Mouse (Mus musculus) intestine, embryonic 16.5 days (tissue): ENCODE measurements at regions not wholly inside any gene's neighbourhood (a gene's known extent, or its start where the extent isn't known, plus 50 kb on each side); places are given as distances from the start of the nearest gene placed in this dataset.

Source experiments
- ATAC-seq: fragments of 200-750 bp; cut with Nextera tagmentation; 2 replicates; pipeline ENCODE4 v1.8.0; 2017; ENCODE audit warnings: moderate TSS enrichment, moderate library complexity
- H3K27ac ChIP-seq: fragments of 300-500 bp; sonication (generic); 2 replicates; pipeline ENCODE4 v1.5.1; 2014; ENCODE audit warnings: mild to moderate bottlenecking, low read length
- H3K27me3 ChIP-seq: fragments of 300-500 bp; sonication (generic); replicated peaks from 2 replicates; pipeline ENCODE4 v1.6.1; 2014; ENCODE audit warnings: low read length, control low read depth, mixed read lengths; ENCODE audit not compliant: control insufficient read depth, insufficient read depth
- H3K36me3 ChIP-seq: fragments of 300-500 bp; sonication (generic); 2 replicates; pipeline ENCODE4 v1.6.1; 2014; ENCODE audit warnings: low read length, control low read depth; ENCODE audit not compliant: control insufficient read depth, insufficient read depth
- H3K4me1 ChIP-seq: fragments of 300-500 bp; sonication (generic); 2 replicates; pipeline ENCODE4 v1.6.1; 2014; ENCODE audit warnings: low read length, control low read depth, mixed read lengths; ENCODE audit not compliant: control insufficient read depth, insufficient read depth
- H3K4me2 ChIP-seq: fragments of 300-500 bp; sonication (generic); 2 replicates; pipeline ENCODE4 v1.6.1; 2014; ENCODE audit warnings: low read depth, low read length, control low read depth
- H3K4me3 ChIP-seq: fragments of 300-500 bp; sonication (generic); 2 replicates; pipeline ENCODE4 v1.5.1; 2014; ENCODE audit warnings: mild to moderate bottlenecking, low read length
- H3K9ac ChIP-seq: fragments of 300-500 bp; sonication (generic); 2 replicates; pipeline ENCODE4 v1.6.1; 2014; ENCODE audit warnings: low read depth, low read length
- H3K9me3 ChIP-seq: fragments of 300-500 bp; sonication (generic); 2 replicates; pipeline ENCODE4 v1.6.1; 2016; ENCODE audit warnings: low read length, control low read depth; ENCODE audit not compliant: control insufficient read depth
- WGBS: fragments of 180-500 bp; shearing (Covaris S2); extraction: QIAGEN DNeasy Blood & Tissue Kit; methylation state at CpG from one replicate; pipeline ENCODE4 v1.1.7; 2014; 5-methylcytosine and 5-hydroxymethylcytosine counted together

DNA sequence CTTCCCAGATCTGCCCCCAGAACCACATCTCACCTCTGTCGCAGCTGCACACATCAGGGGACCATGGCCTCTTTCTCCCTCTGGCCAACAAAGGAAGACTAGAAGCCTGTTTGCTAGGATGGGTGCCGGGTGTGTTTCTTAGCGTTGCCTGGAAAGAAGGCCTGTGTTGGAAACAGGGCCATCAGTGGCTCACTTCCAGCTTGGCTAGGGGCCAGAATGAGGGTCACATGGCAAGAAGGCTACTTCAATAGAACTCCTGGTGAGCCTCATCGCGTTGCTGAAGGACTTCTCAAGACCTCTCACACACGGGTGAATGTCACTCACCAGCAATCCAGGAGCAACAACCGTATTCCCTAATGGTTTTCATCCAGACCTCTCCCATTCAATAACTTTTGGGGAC lies 115.0 kb downstream of the Tle3 start:
- 67% methylated on average over 7 of the region's 7 CpGs for WGBS
- H3K4me2 ChIP-seq = no peak overlapping the region
- no peak for ATAC-seq

DNA sequence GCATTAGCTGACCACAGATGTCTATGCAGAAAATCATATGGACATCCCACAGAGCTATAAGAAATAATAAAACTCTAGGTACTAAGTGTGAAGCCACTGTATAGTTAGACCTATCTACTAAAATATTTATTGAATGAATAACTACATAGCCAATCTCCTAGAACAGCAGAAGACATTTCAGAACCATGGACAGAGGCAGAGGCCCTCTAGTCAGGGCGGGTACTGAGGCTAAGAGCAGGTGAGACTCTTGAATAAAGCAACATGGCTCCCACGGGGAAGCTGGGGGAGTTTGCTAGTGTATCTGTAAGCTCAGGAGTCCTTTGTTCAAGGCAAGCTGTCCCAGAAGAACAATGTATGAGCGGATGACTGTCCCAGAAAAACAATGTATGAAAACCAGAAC lies 112.2 kb downstream of the Tle3 start:
- no peaks in the 10 kb centered on the region for H3K4me1 ChIP-seq
- WGBS = 25% methylated on average over 3 of the region's 3 CpGs
- H3K9ac ChIP-seq = no peak overlapping the region
- no peak for ATAC-seq
- no peak overlapping the region for H3K27ac ChIP-seq
- H3K4me3 ChIP-seq = no peak overlapping the region
- no peaks in the 10 kb centered on the region for H3K27me3 ChIP-seq
- no peaks in the 10 kb centered on the region for H3K36me3 ChIP-seq
- no peaks in the 10 kb centered on the region for H3K9me3 ChIP-seq
- H3K4me2 ChIP-seq = no peak overlapping the region

More for the DNA sequence above, 115.0 kb downstream of the Tle3 start:
- Histone ChIP-seq H3K27ac (no peak overlapping the region), H3K27me3 (no peaks in the 10 kb centered on the region), H3K4me3 (no peak overlapping the region), H3K9ac (no peak overlapping the region), H3K9me3 (no peaks in the 10 kb centered on the region), H3K36me3 (no peaks in the 10 kb centered on the region), H3K4me1 (no peaks in the 10 kb centered on the region)

DNA sequence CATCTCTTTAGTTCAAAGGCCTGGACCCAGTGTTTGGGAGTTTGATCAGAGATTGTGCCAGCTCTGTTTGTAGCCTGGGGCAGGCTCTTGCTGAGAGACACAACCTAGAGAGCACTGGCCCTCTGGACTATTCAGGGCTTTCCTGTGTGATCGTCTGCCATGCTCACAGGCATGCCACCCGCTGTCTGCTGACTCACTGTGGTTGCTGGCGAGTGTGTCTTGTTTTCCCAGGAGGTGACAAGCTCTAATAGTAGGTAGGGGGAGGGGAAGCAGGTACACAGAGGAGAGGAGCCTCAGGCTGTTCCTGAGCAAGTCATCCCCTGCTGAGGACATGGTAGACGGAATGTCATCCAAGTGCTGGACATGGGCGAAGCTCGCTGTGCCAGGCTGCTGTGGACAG lies 107.5 kb downstream of the Tle3 start:
- ATAC-seq = no peak
- no peaks in the 10 kb centered on the region for H3K9me3 ChIP-seq

DNA sequence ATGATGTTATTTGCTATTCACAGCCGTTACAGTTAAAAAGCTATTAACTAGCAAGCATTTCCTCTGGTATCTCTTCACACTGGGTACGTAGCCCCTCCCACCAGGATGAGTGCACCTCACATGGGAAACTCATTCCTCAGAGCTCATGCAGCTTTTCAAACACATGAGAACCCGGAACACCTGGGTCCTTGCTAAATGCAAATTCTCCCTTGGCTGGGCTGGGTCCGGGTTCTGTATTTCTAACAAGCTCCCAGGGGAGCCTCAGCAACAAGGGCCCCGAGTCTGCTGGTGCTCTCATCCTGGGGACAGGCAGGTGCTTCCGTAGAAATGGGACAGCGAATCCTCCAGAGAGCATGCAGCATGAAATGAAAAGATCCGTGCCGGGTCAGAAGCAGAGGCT lies 106.7 kb downstream of the Tle3 start:
- 32% methylated on average over 9 of the region's 9 CpGs for WGBS
- Histone ChIP-seq H3K4me3 (no peak overlapping the region), H3K36me3 (no peaks in the 10 kb centered on the region), H3K27me3 (no peaks in the 10 kb centered on the region), H3K9ac (no peak overlapping the region), H3K9me3 (no peaks in the 10 kb centered on the region), H3K27ac (no peak overlapping the region), H3K4me2 (no peak overlapping the region), H3K4me1 (no peaks in the 10 kb centered on the region)
- no peak for ATAC-seq

More for the DNA sequence above, 107.5 kb downstream of the Tle3 start:
- Histone ChIP-seq H3K27ac (no peak overlapping the region), H3K36me3 (no peaks in the 10 kb centered on the region), H3K27me3 (no peaks in the 10 kb centered on the region), H3K9ac (no peak overlapping the region), H3K4me1 (no peaks in the 10 kb centered on the region), H3K4me2 (no peak overlapping the region), H3K4me3 (no peak overlapping the region)
- 51% methylated on average over 6 of the region's 6 CpGs for WGBS

DNA sequence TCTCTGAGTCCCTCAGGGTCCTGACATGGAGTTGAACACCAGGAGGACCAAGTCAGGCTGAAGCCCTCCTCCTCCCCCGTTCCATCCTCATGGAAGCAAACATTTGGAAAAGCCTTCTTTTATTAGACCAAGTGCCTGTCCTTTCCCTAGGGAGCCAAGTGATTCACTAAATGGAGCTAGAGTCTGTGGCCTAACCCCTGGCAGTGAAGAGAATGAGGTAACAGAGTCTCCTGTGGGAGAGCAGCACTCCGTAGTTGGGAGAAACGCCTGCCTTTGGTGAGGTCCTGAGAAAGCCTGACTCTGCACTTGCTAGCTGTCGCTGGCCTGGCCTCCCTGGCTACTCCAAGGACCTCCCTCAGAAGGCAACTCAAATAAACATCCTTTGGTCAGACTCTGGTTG lies 104.2 kb downstream of the Tle3 start:
- H3K27me3 ChIP-seq = no peaks in the 10 kb centered on the region
- no peak for ATAC-seq
- H3K4me3 ChIP-seq = no peak overlapping the region
- 57% methylated on average over 4 of the region's 4 CpGs for WGBS
- no peak overlapping the region for H3K9ac ChIP-seq
- H3K36me3 ChIP-seq = no peaks in the 10 kb centered on the region
- no peaks in the 10 kb centered on the region for H3K9me3 ChIP-seq
- no peak overlapping the region for H3K27ac ChIP-seq
- no peaks in the 10 kb centered on the region for H3K4me1 ChIP-seq
- H3K4me2 ChIP-seq = no peak overlapping the region

DNA sequence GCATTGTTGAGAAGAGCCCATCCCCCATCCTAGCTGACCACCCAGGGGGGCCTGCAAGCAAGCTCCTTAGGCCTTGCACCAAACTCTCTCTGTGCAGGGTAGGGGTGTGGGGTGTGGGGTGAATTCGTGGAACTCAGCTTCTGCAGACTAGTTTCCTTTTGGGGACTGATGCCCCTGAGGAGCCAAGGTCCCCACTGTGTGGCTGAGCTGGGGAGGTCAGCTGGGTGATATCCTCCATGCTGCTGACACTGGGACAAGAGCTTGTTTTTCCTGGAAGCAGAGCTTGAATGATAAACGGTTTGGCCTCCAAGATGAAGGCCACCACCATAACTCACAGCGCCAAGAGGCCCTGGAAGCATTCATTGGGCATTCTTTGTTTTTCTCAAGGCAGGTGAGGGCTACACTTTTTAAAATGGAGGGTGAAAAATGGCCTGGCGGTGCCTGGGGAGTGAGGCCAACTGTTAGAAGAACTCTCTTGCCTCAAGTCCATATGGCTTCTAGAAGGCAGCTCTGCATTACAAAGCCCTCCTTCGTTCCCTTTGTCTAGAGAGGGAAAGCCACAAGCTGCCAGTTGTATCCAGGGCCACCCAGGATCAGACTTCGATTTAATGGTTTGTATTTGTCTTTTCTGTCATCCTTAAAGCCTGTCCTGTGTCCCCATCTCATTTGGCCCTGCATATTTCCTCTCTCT lies 98.8 kb downstream of the Tle3 start:
- Histone ChIP-seq H3K4me2 (no peak overlapping the region), H3K4me1 (0 out of 2 replicates have a peak, but pooled peaks cover 4% of the 10 kb centered on the region), H3K27ac (no peak overlapping the region), H3K27me3 (no peaks in the 10 kb centered on the region), H3K4me3 (no peak overlapping the region), H3K9me3 (no peaks in the 10 kb centered on the region), H3K9ac (no peak overlapping the region), H3K36me3 (no peaks in the 10 kb centered on the region)
- no peak for ATAC-seq
- WGBS = 53% methylated on average over 6 of the region's 6 CpGs

DNA sequence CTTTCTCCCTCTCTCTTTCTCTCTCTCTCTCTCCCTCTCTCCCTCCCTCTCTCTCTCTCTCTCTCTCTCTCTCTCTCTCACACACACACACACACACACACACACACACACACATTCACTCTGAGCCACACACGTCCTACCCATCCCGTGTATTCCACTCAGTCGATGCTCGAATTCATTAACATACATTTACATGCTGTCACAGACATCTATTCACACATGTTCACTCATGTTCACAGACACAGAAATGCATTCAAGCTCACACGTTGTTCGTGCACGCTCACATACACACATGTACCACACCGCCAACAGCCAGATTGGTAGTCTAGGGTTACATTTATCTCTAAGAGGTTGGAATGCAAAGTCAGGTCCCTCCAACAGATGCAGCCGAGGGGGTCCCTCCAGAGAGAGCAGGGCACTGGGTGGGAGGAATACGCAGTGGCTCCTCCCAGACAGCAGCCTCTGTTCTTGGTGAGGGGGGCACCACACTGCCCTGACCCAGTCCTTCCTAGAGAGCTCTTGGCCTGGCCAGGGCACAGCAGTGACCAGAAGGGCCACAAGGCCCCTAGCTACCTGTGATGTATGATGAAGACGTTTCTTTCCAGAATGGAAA lies 96.8 kb downstream of the Tle3 start:
- WGBS = 54% methylated on average over 11 of the region's 11 CpGs
- ATAC-seq = no peak
- Histone ChIP-seq H3K9me3 (0 out of 2 replicates have a peak, but pooled peaks cover 6% of the 10 kb centered on the region), H3K27ac (no peak overlapping the region), H3K9ac (no peak overlapping the region), H3K4me1 (0 out of 2 replicates have a peak, but pooled peaks cover 4% of the 10 kb centered on the region), H3K4me3 (no peak overlapping the region), H3K36me3 (no peaks in the 10 kb centered on the region), H3K27me3 (no peaks in the 10 kb centered on the region), H3K4me2 (no peak overlapping the region)

DNA sequence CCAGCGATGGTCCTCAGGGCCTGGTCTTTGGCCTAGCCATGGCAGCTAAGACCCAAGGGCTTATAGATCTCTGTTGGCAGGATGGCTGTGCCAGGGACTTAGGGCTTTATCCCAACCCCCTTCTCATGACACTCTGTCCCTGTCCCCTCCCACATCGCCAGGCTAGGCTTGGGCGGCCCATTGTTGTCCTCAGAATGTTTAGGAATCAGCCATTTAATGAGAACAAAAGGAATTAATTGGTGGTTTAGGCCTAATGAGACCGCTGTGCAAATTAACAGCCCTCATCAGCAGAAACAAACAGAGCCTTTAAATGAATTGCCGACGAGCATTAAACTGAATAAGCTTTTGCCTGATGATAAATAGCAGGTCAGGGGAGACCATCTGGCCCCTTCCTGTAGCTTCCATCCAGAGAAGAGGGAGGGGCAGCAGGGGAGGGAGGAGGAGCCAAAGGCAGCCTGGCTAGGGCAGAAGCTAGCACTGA lies 96.2 kb downstream of the Tle3 start:
- H3K4me2 ChIP-seq = no peak overlapping the region
- H3K9me3 ChIP-seq = 0 out of 2 replicates have a peak, but pooled peaks cover 6% of the 10 kb centered on the region
- 28% methylated on average over 6 of the region's 6 CpGs for WGBS
- ATAC-seq = no peak
- no peaks in the 10 kb centered on the region for H3K27me3 ChIP-seq
- H3K36me3 ChIP-seq = no peaks in the 10 kb centered on the region
- 0 out of 2 replicates have a peak, but pooled peaks cover 4% of the 10 kb centered on the region for H3K4me1 ChIP-seq
- no peak overlapping the region for H3K9ac ChIP-seq
- H3K4me3 ChIP-seq = no peak overlapping the region
- H3K27ac ChIP-seq = no peak overlapping the region
